Mouse (Mus musculus) cortical plate, adult 2 months (tissue): Measurements from ENCODE around the gene Emilin2. TPM values are rescaled to one million over a fixed set of nuclear protein-coding genes. Genes with fewer than 3 reads are reported as not detected.
A peak's percentile ranks its signal among the peaks of the same experiment; 100 is the strongest.

Experiments used
- H3K27ac ChIP-seq: fragments of 200-500 bp; 2 replicates; pipeline ENCODE4 v1.5.1; 2012; ENCODE audit warnings: low read length, control low read depth, inconsistent platforms; ENCODE audit not compliant: insufficient read depth
- H3K4me1 ChIP-seq: fragments of 200-500 bp; 2 replicates; pipeline ENCODE4 v1.6.1; 2011; ENCODE audit warnings: low read length; ENCODE audit not compliant: control insufficient read depth, insufficient read depth
- H3K4me3 ChIP-seq: fragments of 200-500 bp; 2 replicates; pipeline ENCODE4 v1.5.1; 2011; ENCODE audit warnings: mild to moderate bottlenecking, low read length, control low read depth; ENCODE audit not compliant: insufficient read depth
- CTCF ChIP-seq: fragments of 200-500 bp; IDR thresholded peaks from 2 replicates; pipeline ENCODE4 v1.5.1; 2011; ENCODE audit warnings: mild to moderate bottlenecking, control low read depth, low read length; ENCODE audit not compliant: insufficient read depth; ENCODE audit errors: extremely low read depth
- POLR2A ChIP-seq: fragments of 200-500 bp; IDR thresholded peaks from 2 replicates; pipeline ENCODE4 v1.6.1; 2011; ENCODE audit warnings: mild to moderate bottlenecking, low read length, control low read depth; ENCODE audit not compliant: insufficient read depth; ENCODE audit errors: extremely low read depth
- polyA plus RNA-seq: library from polyadenylated mRNA; depleted of rRNA; stranded (reverse); fragments of >200 nt; gene quantifications from 2 replicates; pipeline ENCODE4 v1.2.3, GENCODE M21; 2012

The Emilin2 gene
- polyA plus RNA-seq, 1 experiment = 1.7 TPM

- Histone ChIP-seq H3K27ac (no peak overlapping the region), H3K4me1 (no peaks in the 10 kb centered on the region), H3K4me3 (no peak overlapping the region)
- TF ChIP-seq POLR2A (no peak), CTCF (no peak)
Measured at GRCm38 (mm10) chr17:71319361-71319760, 7.6 kb upstream of the Emilin2 start.

GRCm38 (mm10) chr17:71317571-71317970, 5.8 kb upstream of the Emilin2 start:
- no peak for TF ChIP-seq POLR2A
- no peak for TF ChIP-seq CTCF
- H3K4me1 ChIP-seq = no peaks in the 10 kb centered on the region
- H3K27ac ChIP-seq = no peak overlapping the region
- H3K4me3 ChIP-seq = no peak overlapping the region

GRCm38 (mm10) chr17:71314315-71314714, 2.5 kb upstream of the Emilin2 start:
- TF ChIP-seq POLR2A = no peak
- no peaks in the 10 kb centered on the region for H3K4me1 ChIP-seq
- H3K4me3 ChIP-seq = no peak overlapping the region
- H3K27ac ChIP-seq = no peak overlapping the region

- no peak for TF ChIP-seq POLR2A
- TF ChIP-seq CTCF = no peak
- H3K27ac ChIP-seq = no peak overlapping the region
- H3K4me1 ChIP-seq = no peaks in the 10 kb centered on the region
- H3K4me3 ChIP-seq = peak overlapping the region; percentile 30
Measured at GRCm38 (mm10) chr17:71310486-71311339, 1.1 kb downstream of the Emilin2 start.

- TF ChIP-seq POLR2A (no peak), CTCF (no peak)
- Histone ChIP-seq H3K27ac (no peak overlapping the region), H3K4me3 (peak overlapping the region; percentile 30), H3K4me1 (no peaks in the 10 kb centered on the region)
Measured at GRCm38 (mm10) chr17:71309711-71310485, 1.9 kb downstream of the Emilin2 start.

- H3K4me3 ChIP-seq = no peak overlapping the region
- TF ChIP-seq POLR2A = no peak
- TF ChIP-seq CTCF = no peak
- H3K27ac ChIP-seq = no peak overlapping the region
- H3K4me1 ChIP-seq = no peaks in the 10 kb centered on the region
Measured at GRCm38 (mm10) chr17:71309141-71309540, 2.6 kb downstream of the Emilin2 start.

GRCm38 (mm10) chr17:71308296-71308695, 3.5 kb downstream of the Emilin2 start:
- Histone ChIP-seq H3K4me3 (no peak overlapping the region), H3K4me1 (no peaks in the 10 kb centered on the region), H3K27ac (no peak overlapping the region)
- TF ChIP-seq CTCF = no peak
- TF ChIP-seq POLR2A = no peak

- no peak overlapping the region for H3K4me3 ChIP-seq
- no peaks in the 10 kb centered on the region for H3K4me1 ChIP-seq
- no peak overlapping the region for H3K27ac ChIP-seq
- no peak for TF ChIP-seq CTCF
- no peak for TF ChIP-seq POLR2A
Measured at GRCm38 (mm10) chr17:71307251-71307790, 4.5 kb downstream of the Emilin2 start.

- no peak for TF ChIP-seq CTCF
- TF ChIP-seq POLR2A = no peak
- H3K4me1 ChIP-seq = no peaks in the 10 kb centered on the region
- no peak overlapping the region for H3K4me3 ChIP-seq
- H3K27ac ChIP-seq = no peak overlapping the region
Measured at GRCm38 (mm10) chr17:71306716-71307115, 5.1 kb downstream of the Emilin2 start.
